Mouse (Mus musculus) myocyte (in vitro differentiated cells): ENCODE measurements at regions not wholly inside any gene's neighbourhood (a gene's known extent, or its start where the extent isn't known, plus 50 kb on each side); places are given as distances from the start of the nearest gene placed in this dataset.

Experiments
- H3K27me3 ChIP-seq: one replicate; pipeline ENCODE4 v1.6.1; 2011; ENCODE audit not compliant: control insufficient read depth, insufficient read depth, insufficient read length
- H3K36me3 ChIP-seq: one replicate; pipeline ENCODE4 v1.6.1; 2011; ENCODE audit not compliant: control insufficient read depth, insufficient read depth
- H3K4me2 ChIP-seq: one replicate; pipeline ENCODE4 v1.6.1; 2011; ENCODE audit warnings: low read depth, control low read depth
- H3K4me3 ChIP-seq: one replicate; pipeline ENCODE4 v1.5.1; 2011; ENCODE audit warnings: mild to moderate bottlenecking, control low read depth, moderate library complexity
- H3K79me2 ChIP-seq: one replicate; pipeline ENCODE4 v1.6.1; 2011; ENCODE audit not compliant: control insufficient read depth, insufficient read depth
- H3ac ChIP-seq: one replicate; pipeline ENCODE4 v1.6.1; 2011; ENCODE audit not compliant: control insufficient read depth, insufficient read length
- CEBPB ChIP-seq: IDR thresholded peaks from 2 replicates; pipeline ENCODE4 v1.6.1; 2011; ENCODE audit warnings: mild to moderate bottlenecking, moderate library complexity; ENCODE audit not compliant: poor library complexity, insufficient read depth, severe bottlenecking
- E2F4 ChIP-seq: IDR thresholded peaks from one replicate; pipeline ENCODE4 v1.6.1; 2011; ENCODE audit warnings: mild to moderate bottlenecking, control low read depth, moderate library complexity; ENCODE audit not compliant: insufficient read depth
- MAX ChIP-seq: IDR thresholded peaks from one replicate; pipeline ENCODE4 v1.6.1; 2011; ENCODE audit warnings: low read depth, mild to moderate bottlenecking, control low read depth
- MYOD1 ChIP-seq, 3 experiments: IDR thresholded peaks; one replicate each; pipeline ENCODE4 v1.6.1; 2011; ENCODE audit warnings: control low read depth in 2 of 3, low read depth in 2 of 3, mild to moderate bottlenecking in 2 of 3, moderate library complexity in 1 of 3; ENCODE audit not compliant: insufficient read length in 2 of 3, control insufficient read depth in 1 of 3
- MYOG ChIP-seq, 3 experiments: IDR thresholded peaks; one replicate each; pipeline ENCODE4 v1.6.1; 2011; ENCODE audit warnings: control low read depth in 2 of 3, low read depth in 2 of 3, mild to moderate bottlenecking in 2 of 3; ENCODE audit not compliant: insufficient read length in 2 of 3, control insufficient read depth in 1 of 3, insufficient read depth in 1 of 3
- POLR2A ChIP-seq: IDR thresholded peaks from one replicate; pipeline ENCODE4 v1.6.1; 2011; ENCODE audit warnings: low read depth, mild to moderate bottlenecking, control low read depth, moderate library complexity; ENCODE audit not compliant: insufficient read length
- POLR2AphosphoS2 ChIP-seq: IDR thresholded peaks from one replicate; pipeline ENCODE4 v1.6.1; 2011; ENCODE audit warnings: low read depth, control low read depth; ENCODE audit not compliant: insufficient read length
- REST ChIP-seq: IDR thresholded peaks from one replicate; pipeline ENCODE4 v1.6.1; 2011; ENCODE audit warnings: mild to moderate bottlenecking, control low read depth, moderate library complexity; ENCODE audit not compliant: insufficient read depth, insufficient read length
- SRF ChIP-seq: IDR thresholded peaks from one replicate; pipeline ENCODE4 v1.6.1; 2011; ENCODE audit warnings: low read depth; ENCODE audit not compliant: control insufficient read depth, insufficient read length
- TCF12 ChIP-seq: IDR thresholded peaks from one replicate; pipeline ENCODE4 v1.6.1; 2011; ENCODE audit warnings: mild to moderate bottlenecking, control low read depth; ENCODE audit not compliant: poor library complexity, insufficient read depth, severe bottlenecking
- TCF3 ChIP-seq: IDR thresholded peaks from one replicate; pipeline ENCODE4 v1.6.1; 2011; ENCODE audit warnings: low read depth, control low read depth; ENCODE audit not compliant: insufficient read length
- USF1 ChIP-seq: IDR thresholded peaks from one replicate; pipeline ENCODE4 v1.6.1; 2011; ENCODE audit warnings: low read depth, mild to moderate bottlenecking, control low read depth, moderate library complexity

DNA sequence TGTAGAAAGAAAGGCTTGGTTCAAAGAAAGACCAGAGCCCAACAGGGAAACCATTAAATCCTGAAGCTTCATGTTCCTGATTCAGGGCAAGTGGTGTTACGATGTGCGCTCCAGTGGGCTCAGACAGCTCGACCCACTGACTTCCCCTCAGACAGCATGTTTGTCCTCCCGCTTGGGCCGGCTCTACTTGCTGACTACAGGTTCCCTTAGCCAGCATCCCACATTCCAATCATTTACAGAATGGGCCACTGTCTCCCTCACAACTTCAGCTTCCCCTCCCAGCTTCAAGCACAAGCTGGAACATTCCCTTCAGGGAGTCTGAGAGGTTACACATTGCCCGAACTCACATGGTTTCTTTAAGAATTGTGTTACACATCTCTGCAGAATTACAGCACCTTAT, 372.7 kb upstream of the Cdh4 start:
- H3ac ChIP-seq: no peak overlapping the region
- H3K4me2 ChIP-seq: no peak overlapping the region
- no peak overlapping the region for H3K4me3 ChIP-seq
- TF ChIP-seq MYOG (IDR thresholded peaks at IDR 0.05; ENCODE audit: control insufficient read depth in 1 of 3, insufficient read depth in 1 of 3, insufficient read length in 2 of 3, low read depth in 2 of 3): no peak
- TF ChIP-seq POLR2AphosphoS2: no peak
- no peak for TF ChIP-seq REST
- TF ChIP-seq POLR2A: no peak
- TF ChIP-seq TCF3: no peak
- no peaks in the 10 kb centered on the region for H3K27me3 ChIP-seq
- no peaks in the 10 kb centered on the region for H3K36me3 ChIP-seq
- no peaks in the 10 kb centered on the region for H3K79me2 ChIP-seq

DNA sequence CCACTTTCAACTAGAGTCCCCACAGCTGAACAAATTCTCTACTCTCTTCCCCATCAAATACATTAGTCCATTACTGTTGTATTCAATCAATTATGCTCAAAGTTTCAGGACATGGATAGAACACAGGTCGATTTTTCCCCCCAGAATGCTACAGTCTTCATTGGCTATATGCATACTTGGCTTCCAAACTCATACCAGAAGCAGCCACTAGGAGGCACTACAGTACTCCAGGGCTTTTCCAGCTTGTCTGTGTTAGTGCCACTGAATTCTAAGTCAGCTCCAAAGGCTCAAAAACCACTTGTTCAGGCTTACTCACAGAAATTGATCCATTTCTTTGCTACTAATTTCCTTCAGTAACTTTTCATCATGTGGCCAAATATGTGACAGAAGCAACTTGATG, 371.9 kb upstream of the Cdh4 start:
- Histone ChIP-seq H3K79me2 (no peaks in the 10 kb centered on the region), H3K36me3 (no peaks in the 10 kb centered on the region), H3K4me3 (no peak overlapping the region), H3ac (no peak overlapping the region), H3K27me3 (no peaks in the 10 kb centered on the region), H3K4me2 (no peak overlapping the region)
- TF ChIP-seq TCF12: no peak
- no peak for TF ChIP-seq MAX
- no peak for TF ChIP-seq REST
- TF ChIP-seq E2F4: no peak
- TF ChIP-seq CEBPB: no peak
- TF ChIP-seq MYOD1 (IDR thresholded peaks at IDR 0.05; ENCODE audit: control insufficient read depth in 1 of 3, insufficient read length in 2 of 3, low read depth in 2 of 3): no peak
- no peak for TF ChIP-seq SRF
- TF ChIP-seq POLR2A: no peak
- no peak for TF ChIP-seq MYOG (IDR thresholded peaks at IDR 0.05; ENCODE audit: control insufficient read depth in 1 of 3, insufficient read depth in 1 of 3, insufficient read length in 2 of 3, low read depth in 2 of 3)
- no peak for TF ChIP-seq TCF3
- no peak for TF ChIP-seq USF1
- no peak for TF ChIP-seq POLR2AphosphoS2

DNA sequence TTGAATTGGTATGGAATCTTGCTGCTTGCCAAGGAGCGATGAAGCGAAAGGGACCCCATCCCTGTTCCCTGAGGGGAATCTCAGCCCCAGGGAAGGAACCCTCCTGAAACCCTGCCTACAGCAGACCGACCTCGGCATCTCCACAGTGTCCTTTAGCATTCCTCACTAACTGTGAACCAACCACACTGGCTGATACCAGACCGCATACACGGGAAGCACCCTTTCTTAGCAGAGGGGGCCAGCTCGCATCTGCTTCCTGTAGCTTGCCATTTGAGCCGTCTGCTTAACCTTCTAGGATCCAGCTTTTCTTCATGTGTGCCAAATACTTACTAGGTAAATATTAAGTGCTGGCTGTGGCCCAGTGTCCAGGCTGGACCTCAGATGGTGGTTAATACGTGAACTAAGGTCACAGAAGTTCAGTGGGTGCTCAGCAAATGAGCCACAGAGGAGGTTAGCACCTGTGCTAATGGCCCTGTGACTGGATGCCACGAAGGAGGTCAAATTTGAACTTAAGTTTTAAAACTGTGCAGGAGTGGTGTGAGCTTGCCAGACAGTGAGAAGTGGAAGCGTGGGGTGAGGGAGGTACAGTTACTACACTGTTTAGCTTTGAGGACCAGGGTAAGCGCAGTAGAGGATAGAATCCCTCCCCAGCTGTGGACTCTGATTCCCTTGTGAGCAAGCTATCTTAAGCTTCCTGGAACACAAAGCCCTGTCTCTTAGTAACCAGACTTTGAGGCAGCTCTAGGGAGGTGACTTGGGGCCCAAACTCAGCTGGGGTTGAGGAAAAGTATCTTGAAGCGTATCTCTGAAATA, 361.6 kb upstream of the Cdh4 start:
- TF ChIP-seq MAX: no peak
- TF ChIP-seq E2F4: no peak
- no peak for TF ChIP-seq POLR2AphosphoS2
- TF ChIP-seq MYOG (IDR thresholded peaks at IDR 0.05; ENCODE audit: control insufficient read depth in 1 of 3, insufficient read depth in 1 of 3, insufficient read length in 2 of 3, low read depth in 2 of 3): no peak
- TF ChIP-seq TCF12: no peak
- no peak for TF ChIP-seq USF1
- TF ChIP-seq SRF: no peak
- TF ChIP-seq POLR2A: no peak
- no peak for TF ChIP-seq MYOD1 (IDR thresholded peaks at IDR 0.05; ENCODE audit: control insufficient read depth in 1 of 3, insufficient read length in 2 of 3, low read depth in 2 of 3)
- no peak for TF ChIP-seq TCF3
- Histone ChIP-seq H3K27me3 (no peaks in the 10 kb centered on the region), H3K36me3 (no peaks in the 10 kb centered on the region), H3ac (no peak overlapping the region), H3K79me2 (no peaks in the 10 kb centered on the region), H3K4me2 (no peak overlapping the region), H3K4me3 (no peak overlapping the region)

DNA sequence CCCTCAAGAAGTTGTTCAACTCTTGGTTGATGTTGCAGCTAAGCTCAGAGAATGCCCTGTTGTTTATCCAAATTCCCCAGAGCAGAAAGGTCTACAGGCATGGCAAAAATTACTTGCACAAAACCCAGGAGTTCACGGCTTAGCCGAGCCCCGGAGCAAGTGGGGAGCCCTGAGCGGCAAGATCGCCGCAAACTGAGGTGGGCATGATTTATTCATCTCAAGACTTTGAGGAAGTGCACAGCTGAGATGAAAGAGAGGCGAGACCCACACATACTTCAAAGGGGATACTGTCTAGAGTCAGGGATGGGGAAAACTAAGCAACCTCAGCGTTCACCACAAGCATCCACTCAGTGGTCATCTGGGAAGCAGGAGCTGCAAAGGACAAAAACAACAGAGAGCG, 355.3 kb upstream of the Cdh4 start:
- no peaks in the 10 kb centered on the region for H3K79me2 ChIP-seq
- TF ChIP-seq E2F4 (no peak), MYOG (IDR thresholded peaks at IDR 0.05; ENCODE audit: control insufficient read depth in 1 of 3, insufficient read depth in 1 of 3, insufficient read length in 2 of 3, low read depth in 2 of 3) (no peak), POLR2AphosphoS2 (no peak), USF1 (no peak), POLR2A (no peak), SRF (no peak), TCF3 (no peak)
- H3ac ChIP-seq: no peak overlapping the region
- H3K4me3 ChIP-seq: no peak overlapping the region
- no peak overlapping the region for H3K4me2 ChIP-seq
- no peaks in the 10 kb centered on the region for H3K36me3 ChIP-seq
- no peaks in the 10 kb centered on the region for H3K27me3 ChIP-seq

DNA sequence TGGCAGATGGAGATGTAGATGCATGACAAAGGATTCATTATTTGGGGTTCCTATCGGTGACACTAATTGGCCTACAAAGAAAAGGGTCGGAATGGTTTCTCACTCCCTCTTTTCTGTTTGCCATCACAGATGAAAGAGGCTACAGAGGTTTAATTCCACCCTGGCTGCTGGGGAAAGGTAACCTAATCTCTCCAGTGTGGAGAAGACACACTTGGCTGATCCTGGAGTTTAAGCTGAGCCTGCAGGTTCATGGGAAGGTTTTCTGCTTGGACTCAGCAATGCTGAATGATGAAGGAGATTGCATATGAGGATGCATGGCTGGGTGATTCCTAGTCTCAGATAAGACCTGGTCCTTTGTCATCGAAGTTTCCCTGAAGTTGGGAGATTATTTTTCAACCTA, 350.8 kb upstream of the Cdh4 start:
- no peak overlapping the region for H3ac ChIP-seq
- no peak overlapping the region for H3K4me2 ChIP-seq
- H3K4me3 ChIP-seq: no peak overlapping the region
- H3K27me3 ChIP-seq: no peaks in the 10 kb centered on the region
- no peaks in the 10 kb centered on the region for H3K79me2 ChIP-seq
- H3K36me3 ChIP-seq: no peaks in the 10 kb centered on the region
- TF ChIP-seq MYOD1 (IDR thresholded peaks at IDR 0.05; ENCODE audit: control insufficient read depth in 1 of 3, insufficient read length in 2 of 3, low read depth in 2 of 3): no peak
- no peak for TF ChIP-seq REST
- TF ChIP-seq E2F4: no peak
- no peak for TF ChIP-seq POLR2AphosphoS2
- no peak for TF ChIP-seq MAX
- no peak for TF ChIP-seq POLR2A
- no peak for TF ChIP-seq SRF
- TF ChIP-seq TCF12: no peak
- TF ChIP-seq TCF3: no peak
